Mouse (Mus musculus) heart, adult 2 months (tissue): Measurements from ENCODE around the gene Layn. TPM values are rescaled to one million over a fixed set of nuclear protein-coding genes. Genes with fewer than 3 reads are reported as not detected.
A peak's percentile ranks its signal among the peaks of the same experiment; 100 is the strongest.

Experiments
- DNase-seq, 2 experiments: peaks; one replicate each; pipeline ENCODE4 v3.0.0; 2021
- H3K27ac ChIP-seq: fragments of 200-600 bp; 2 replicates; pipeline ENCODE4 v1.8.1; 2022
- H3K27me3 ChIP-seq: fragments of 200-500 bp; 2 replicates; pipeline ENCODE4 v1.6.1; 2012; ENCODE audit warnings: mild to moderate bottlenecking, low read length, inconsistent platforms, mixed read lengths; ENCODE audit not compliant: control insufficient read depth, insufficient read depth
- H3K36me3 ChIP-seq: fragments of 200-500 bp; 2 replicates; pipeline ENCODE4 v1.6.1; 2012; ENCODE audit warnings: low read length, inconsistent platforms; ENCODE audit not compliant: control insufficient read depth, insufficient read depth
- H3K4me1 ChIP-seq: fragments of 200-500 bp; 2 replicates; pipeline ENCODE4 v1.6.1; 2011; ENCODE audit warnings: low read length; ENCODE audit not compliant: control insufficient read depth, insufficient read depth
- H3K4me3 ChIP-seq: fragments of 200-600 bp; 2 replicates; pipeline ENCODE4 v1.8.1; 2022
- H3K79me2 ChIP-seq: fragments of 200-500 bp; replicated peaks from 2 replicates; pipeline ENCODE4 v1.6.1; 2012; ENCODE audit warnings: mild to moderate bottlenecking, inconsistent platforms, low read length, moderate library complexity, mixed read lengths; ENCODE audit not compliant: control insufficient read depth, insufficient read depth
- H3K9ac ChIP-seq: fragments of 200-500 bp; 2 replicates; pipeline ENCODE4 v1.6.1; 2012; ENCODE audit warnings: low read depth, mild to moderate bottlenecking, control low read depth, inconsistent platforms, low read length, mixed read lengths
- CTCF ChIP-seq: fragments of 200-600 bp; IDR thresholded peaks from 2 replicates; pipeline ENCODE4 v1.8.1; 2022; ENCODE audit warnings: antibody characterized with exemption, mild to moderate bottlenecking, moderate library complexity
- EP300 ChIP-seq: fragments of 200-500 bp; IDR thresholded peaks from 2 replicates; pipeline ENCODE4 v1.6.1; 2011; ENCODE audit warnings: low read depth, low read length, control low read depth; ENCODE audit not compliant: insufficient read depth
- POLR2A ChIP-seq: fragments of 200-500 bp; IDR thresholded peaks from 2 replicates; pipeline ENCODE4 v1.6.1; 2011; ENCODE audit warnings: mild to moderate bottlenecking, low read depth, low read length, control low read depth; ENCODE audit not compliant: insufficient read depth
- WGBS: fragments of 180-500 bp; shearing (Covaris S2); methylation state at CpG from one replicate; pipeline ENCODE4 v1.1.7; 2018; 5-methylcytosine and 5-hydroxymethylcytosine counted together
- intact Hi-C: fragments of 180-260 bp; cut with DNase I; formaldehyde crosslinking; loops from one replicate; pipeline ENCODE4 v1.15.1; 2025
- polyA plus RNA-seq: library from polyadenylated mRNA; depleted of rRNA; stranded (reverse); fragments of >200 nt; gene quantifications from 2 replicates; pipeline ENCODE4 v1.2.3, GENCODE M21; 2012
- total RNA-seq, 2 experiments: library from RNA; stranded (reverse); gene quantifications; 2 replicates each; pipeline ENCODE4 v1.2.3; 2021

Layn gene
- total and polyA plus RNA-seq, 3 experiments, result 3.1 to 7.7 (median 7.6) TPM

GRCm38 (mm10) chr9:51101756-51102425 is 25.0 kb upstream of the Layn start, which contains the start of gene 4833427G06Rik:
4833427G06Rik (minus strand) TSS chr9:51102078.
- peaks cover 2% of the 10 kb centered on the region for H3K27me3 ChIP-seq
- H3K27ac ChIP-seq, result no peak within 1 kb of the TSS
- TF ChIP-seq EP300 (no peak), POLR2A (no peak), CTCF (no peak)
- H3K4me1 ChIP-seq, result no peaks in the 10 kb centered on the region
- WGBS, result 24% methylated on average over 27 of the region's 27 CpGs
- H3K79me2 ChIP-seq, result no peaks in the 10 kb centered on the region
- intact Hi-C loops, result no loop called here
- no peak within 1 kb of the TSS; the same call in 1 of the 2 replicates for H3K4me3 ChIP-seq
- peak; percentile 36 to 41 for DNase-seq
- H3K9ac ChIP-seq, result no peak within 1 kb of the TSS
- H3K36me3 ChIP-seq, result no peaks in the 10 kb centered on the region; the same call in 1 of the 2 replicates

GRCm38 (mm10) chr9:51096306-51096705 is 19.4 kb upstream of the Layn start:
- no peak overlapping the region for H3K4me3 ChIP-seq
- WGBS, result 45% methylated on average over 2 of the region's 2 CpGs
- no peak overlapping the region for H3K9ac ChIP-seq
- H3K4me1 ChIP-seq, result no peaks in the 10 kb centered on the region
- H3K79me2 ChIP-seq, result no peaks in the 10 kb centered on the region
- H3K27me3 ChIP-seq, result no peaks in the 10 kb centered on the region
- no peaks in the 10 kb centered on the region for H3K36me3 ChIP-seq
- no peak for TF ChIP-seq CTCF
- TF ChIP-seq EP300, result no peak
- no peak for TF ChIP-seq POLR2A
- DNase-seq, result no peak
- intact Hi-C loops, result no loop called here
- H3K27ac ChIP-seq, result no peak overlapping the region

- Histone ChIP-seq H3K27me3 (no peaks in the 10 kb centered on the region), H3K27ac (no peak overlapping the region), H3K79me2 (no peaks in the 10 kb centered on the region), H3K4me3 (no peak overlapping the region), H3K9ac (no peak overlapping the region), H3K4me1 (no peaks in the 10 kb centered on the region), H3K36me3 (no peaks in the 10 kb centered on the region)
- no peak for DNase-seq
- intact Hi-C loops, result no loop called here
- 42% methylated on average over 5 of the region's 5 CpGs for WGBS
- TF ChIP-seq EP300, result no peak
- TF ChIP-seq POLR2A, result no peak
Measured at GRCm38 (mm10) chr9:51093697-51094096, 16.8 kb upstream of the Layn start.

GRCm38 (mm10) chr9:51081614-51082013 is 4.7 kb upstream of the Layn start:
- no peak for DNase-seq
- Histone ChIP-seq H3K9ac (no peak overlapping the region), H3K27me3 (no peaks in the 10 kb centered on the region), H3K36me3 (no peaks in the 10 kb centered on the region), H3K27ac (no peak overlapping the region), H3K4me1 (peaks cover 2% of the 10 kb centered on the region), H3K4me3 (no peak overlapping the region), H3K79me2 (no peaks in the 10 kb centered on the region)
- intact Hi-C loops, result no loop called here
- 76% methylated on average over 5 of the region's 5 CpGs for WGBS
- TF ChIP-seq EP300 (no peak), CTCF (no peak)

GRCm38 (mm10) chr9:51076300-51076978 is 455 bp downstream of the Layn start:
- under 1% methylated on average over 17 of the region's 17 CpGs for WGBS
- intact Hi-C loops, result no loop called here
- Histone ChIP-seq H3K27me3 (no peaks in the 10 kb centered on the region), H3K4me3 (peak overlapping the region; percentile 45), H3K36me3 (no peaks in the 10 kb centered on the region), H3K79me2 (no peaks in the 10 kb centered on the region), H3K27ac (peak overlapping the region; percentile 71), H3K4me1 (peaks cover 5% of the 10 kb centered on the region), H3K9ac (peak overlapping the region; percentile 67)
- peak; percentile 31 to 56 for DNase-seq
- TF ChIP-seq POLR2A, result no peak
- TF ChIP-seq CTCF, result no peak
- TF ChIP-seq EP300, result no peak

GRCm38 (mm10) chr9:51075780-51076179 is 1.1 kb downstream of the Layn start:
- H3K4me3 ChIP-seq, result peak overlapping the region; percentile 12; the same call in 1 of the 2 replicates
- no peaks in the 10 kb centered on the region for H3K36me3 ChIP-seq
- peak; percentile 36 to 50 for DNase-seq
- H3K9ac ChIP-seq, result peak overlapping the region; percentile 1; the same call in 1 of the 2 replicates
- 25% methylated on average over 3 of the region's 3 CpGs for WGBS
- no peaks in the 10 kb centered on the region for H3K27me3 ChIP-seq
- intact Hi-C loops, result no loop called here
- peaks cover 5% of the 10 kb centered on the region for H3K4me1 ChIP-seq
- no peak for TF ChIP-seq POLR2A
- no peak for TF ChIP-seq CTCF
- 0 out of 2 replicates have a peak, but pooled peaks have one; percentile 51 for TF ChIP-seq EP300
- no peak overlapping the region for H3K27ac ChIP-seq
- H3K79me2 ChIP-seq, result no peaks in the 10 kb centered on the region
